Mouse (Mus musculus): ENCODE measurements at regions not wholly inside any gene's neighbourhood (a gene's known extent, or its start where the extent isn't known, plus 50 kb on each side); places are given as distances from the start of the nearest gene placed in this dataset.

- intact Hi-C loops (cut with DNase I), result no loop called here
- DNase-seq (ENCODE audit: extremely low spot score in 1 of 2, low spot score in 2 of 2), result peak in 1 of 2 experiments; percentile 6
These were observed 213.9 kb downstream of the Dok5 start for GRCm38 (mm10) chr2:170945401-170946105.

GRCm38 (mm10) chr2:170946106-170946657 is 214.6 kb downstream of the Dok5 start:
- DNase-seq (ENCODE audit: extremely low spot score in 1 of 2, low spot score in 2 of 2), result no peak
- intact Hi-C loops (cut with DNase I), result no loop called here

- intact Hi-C loops (cut with DNase I), result no loop called here
- no peak for DNase-seq (ENCODE audit: extremely low spot score in 1 of 2, low spot score in 2 of 2)
These were observed 215.6 kb downstream of the Dok5 start for GRCm38 (mm10) chr2:170947236-170947635.

GRCm38 (mm10) chr2:170954626-170955025 is 223.0 kb downstream of the Dok5 start:
- intact Hi-C loops (cut with DNase I), result no loop called here
- DNase-seq (ENCODE audit: extremely low spot score in 1 of 2, low spot score in 2 of 2), result no peak

GRCm38 (mm10) chr2:170956766-170957165 is 225.2 kb downstream of the Dok5 start:
- intact Hi-C loops (cut with DNase I), result no loop called here

GRCm38 (mm10) chr2:170960396-170960795 is 228.8 kb downstream of the Dok5 start:
- no peak for DNase-seq (ENCODE audit: extremely low spot score in 1 of 2, low spot score in 2 of 2)
- intact Hi-C loops (cut with DNase I), result no loop called here

More at GRCm38 (mm10) chr2:170956766-170957165, 225.2 kb downstream of the Dok5 start:
- no peak for DNase-seq (ENCODE audit: extremely low spot score in 1 of 2, low spot score in 2 of 2)

GRCm38 (mm10) chr2:170962481-170962880 is 230.9 kb downstream of the Dok5 start:
- DNase-seq (ENCODE audit: extremely low spot score in 1 of 2, low spot score in 2 of 2), result no peak
- intact Hi-C loops (cut with DNase I), result no loop called here

- intact Hi-C loops (cut with DNase I), result no loop called here
- DNase-seq (ENCODE audit: extremely low spot score in 1 of 2, low spot score in 2 of 2), result no peak
These were observed 237.8 kb downstream of the Dok5 start for GRCm38 (mm10) chr2:170969430-170969829.

- DNase-seq (ENCODE audit: extremely low spot score in 1 of 2, low spot score in 2 of 2), result no peak
- intact Hi-C loops (cut with DNase I), result no loop called here
These were observed 253.8 kb downstream of the Dok5 start for GRCm38 (mm10) chr2:170985357-170985756.

GRCm38 (mm10) chr2:170998378-170998777 is 266.8 kb downstream of the Dok5 start:
- intact Hi-C loops (cut with DNase I), result no loop called here
- peak in 1 of 2 experiments; percentile 4 for DNase-seq (ENCODE audit: extremely low spot score in 1 of 2, low spot score in 2 of 2)

GRCm38 (mm10) chr2:171000165-171000564 is 268.6 kb downstream of the Dok5 start:
- no peak for DNase-seq (ENCODE audit: extremely low spot score in 1 of 2, low spot score in 2 of 2)
- intact Hi-C loops (cut with DNase I), result no loop called here

GRCm38 (mm10) chr2:171028481-171028880 is 296.9 kb downstream of the Dok5 start:
- DNase-seq (ENCODE audit: extremely low spot score in 1 of 2, low spot score in 2 of 2), result no peak
- intact Hi-C loops (cut with DNase I), result no loop called here
